Mouse (Mus musculus): Measurements from ENCODE around the gene Sin3a. TPM values are rescaled to one million over a fixed set of nuclear protein-coding genes. Genes with fewer than 3 reads are reported as not detected.

Sin3a gene
- 23.4 and 40.8 TPM in 2 replicates for polyA plus RNA-seq (2014; fragmentation: Nextera tagmentation; extraction: Ambion mirVana)

DNA sequence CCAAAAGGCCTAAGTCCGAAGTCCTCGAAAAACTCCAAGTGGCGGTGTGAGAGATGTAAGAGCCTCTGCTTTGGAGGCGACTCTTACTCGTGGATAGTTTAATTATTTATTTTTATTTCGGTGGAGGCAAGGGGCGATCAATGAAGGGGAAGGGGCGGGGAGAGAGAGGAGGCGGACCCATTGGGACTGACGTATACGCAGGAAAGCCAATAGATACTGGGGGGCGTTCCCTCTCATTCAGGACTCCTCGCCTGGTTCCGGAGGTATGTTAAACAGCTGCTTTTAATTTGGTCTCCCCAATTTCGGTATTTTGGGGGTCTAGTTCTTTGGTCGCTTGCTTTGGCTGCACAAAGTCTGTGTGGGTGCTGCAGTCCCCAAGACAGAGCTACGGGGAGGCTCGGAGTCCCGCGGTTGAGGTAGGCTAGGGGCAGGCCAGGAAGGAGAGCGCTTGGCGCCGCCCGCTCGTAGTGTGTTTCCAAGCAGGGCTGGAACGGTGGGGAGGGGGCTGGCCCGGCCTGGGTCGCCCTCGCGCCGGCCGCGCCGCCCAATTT is at the start of gene Sin3a:
Sin3a (plus strand) TSS at position 240 of the 551 bp plus-strand sequence.
- H3K27ac ChIP-seq (replicated peaks; ENCODE audit: low read depth, low read length) = peak within 1 kb of the TSS; percentile 94
- H3K9me3 ChIP-seq (ENCODE audit: control insufficient read depth, low read length) = no peaks in the 10 kb centered on the region
- under 1% methylated on average over 34 of the region's 34 CpGs for WGBS
- peaks cover 16% of the 10 kb centered on the region for H3K4me1 ChIP-seq (ENCODE audit: control insufficient read depth, insufficient read depth, low read length)
- DNase-seq (peak; percentile 89), ATAC-seq (ENCODE audit: low FRiP score, low TSS enrichment) (no peak)
- H3K36me3 ChIP-seq (ENCODE audit: control insufficient read depth, insufficient read depth, low read length) = no peaks in the 10 kb centered on the region
- H3K27me3 ChIP-seq (ENCODE audit: control insufficient read depth, insufficient read depth, low read length) = no peaks in the 10 kb centered on the region
- peak within 1 kb of the TSS; percentile 84 for H3K4me2 ChIP-seq (ENCODE audit: low read length)
- H3K4me3 ChIP-seq (replicated peaks; ENCODE audit: low read depth, low read length) = peak within 1 kb of the TSS; percentile 98
- peak within 1 kb of the TSS; percentile 64 for H3K9ac ChIP-seq (replicated peaks; ENCODE audit: low read length)

DNA sequence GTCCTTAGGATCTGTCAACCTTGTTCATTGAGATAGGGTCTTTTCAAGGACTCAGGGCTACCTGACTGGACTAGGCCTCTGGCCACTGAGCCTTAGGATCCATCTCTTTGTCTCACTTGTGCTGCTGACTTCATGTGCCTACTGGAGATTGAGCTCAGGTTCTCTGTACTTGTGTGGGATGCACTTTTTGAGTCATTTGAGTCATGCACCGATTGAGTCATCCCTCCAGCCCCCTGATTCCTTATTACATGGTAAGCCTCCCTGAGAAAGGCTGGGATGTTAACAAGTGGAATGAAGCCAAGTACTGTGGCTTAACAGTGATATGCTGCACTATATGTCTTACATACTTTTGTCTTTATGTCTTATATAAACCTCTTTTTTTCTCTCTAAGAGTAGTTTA is 40.1 kb upstream of the Sin3a start:
- H3K27ac ChIP-seq (replicated peaks; ENCODE audit: low read depth, low read length) = no peak overlapping the region
- peaks cover 56% of the 10 kb centered on the region for H3K36me3 ChIP-seq (ENCODE audit: control insufficient read depth, insufficient read depth, low read length)
- no peak overlapping the region for H3K4me3 ChIP-seq (replicated peaks; ENCODE audit: low read depth, low read length)
- no peak overlapping the region for H3K4me2 ChIP-seq (ENCODE audit: low read length)
- WGBS = 97% methylated on average over 1 of the region's 1 CpGs
- no peak for DNase-seq
- H3K9me3 ChIP-seq (ENCODE audit: control insufficient read depth, low read length) = no peaks in the 10 kb centered on the region
- ATAC-seq (ENCODE audit: low FRiP score, low TSS enrichment) = no peak
- no peaks in the 10 kb centered on the region for H3K27me3 ChIP-seq (ENCODE audit: control insufficient read depth, insufficient read depth, low read length)
- no peaks in the 10 kb centered on the region for H3K4me1 ChIP-seq (ENCODE audit: control insufficient read depth, insufficient read depth, low read length)
- H3K9ac ChIP-seq (replicated peaks; ENCODE audit: low read length) = no peak overlapping the region

DNA sequence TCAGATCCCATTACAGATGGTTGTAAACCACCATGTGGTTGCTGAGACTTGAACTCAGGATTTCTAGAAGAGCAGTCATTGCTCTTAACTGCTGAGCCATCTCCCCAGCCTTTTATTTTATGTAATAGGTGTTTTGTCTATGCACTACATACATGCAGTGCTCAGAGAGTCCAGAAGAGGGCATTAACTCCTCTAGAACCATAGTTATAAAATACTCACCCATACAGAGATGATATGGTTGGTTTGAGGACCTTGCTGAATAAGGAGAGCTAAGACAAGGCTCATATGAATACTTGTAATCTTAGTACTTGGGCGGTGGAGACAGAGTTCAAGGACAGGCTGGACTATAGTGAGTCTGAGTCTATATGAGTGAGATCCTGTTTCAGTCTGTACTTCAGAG is 15.6 kb upstream of the Sin3a start:
- H3K9ac ChIP-seq (replicated peaks; ENCODE audit: low read length) = no peak overlapping the region
- H3K27ac ChIP-seq (replicated peaks; ENCODE audit: low read depth, low read length) = no peak overlapping the region
- 94% methylated on average over 1 of the region's 1 CpGs for WGBS
- DNase-seq (peak; percentile 72), ATAC-seq (ENCODE audit: low FRiP score, low TSS enrichment) (no peak)
- no peak overlapping the region for H3K4me2 ChIP-seq (ENCODE audit: low read length)
- H3K4me1 ChIP-seq (ENCODE audit: control insufficient read depth, insufficient read depth, low read length) = no peaks in the 10 kb centered on the region
- H3K4me3 ChIP-seq (replicated peaks; ENCODE audit: low read depth, low read length) = no peak overlapping the region
- no peaks in the 10 kb centered on the region for H3K9me3 ChIP-seq (ENCODE audit: control insufficient read depth, low read length)
- H3K36me3 ChIP-seq (ENCODE audit: control insufficient read depth, insufficient read depth, low read length) = peaks cover 56% of the 10 kb centered on the region
- no peaks in the 10 kb centered on the region for H3K27me3 ChIP-seq (ENCODE audit: control insufficient read depth, insufficient read depth, low read length)

DNA sequence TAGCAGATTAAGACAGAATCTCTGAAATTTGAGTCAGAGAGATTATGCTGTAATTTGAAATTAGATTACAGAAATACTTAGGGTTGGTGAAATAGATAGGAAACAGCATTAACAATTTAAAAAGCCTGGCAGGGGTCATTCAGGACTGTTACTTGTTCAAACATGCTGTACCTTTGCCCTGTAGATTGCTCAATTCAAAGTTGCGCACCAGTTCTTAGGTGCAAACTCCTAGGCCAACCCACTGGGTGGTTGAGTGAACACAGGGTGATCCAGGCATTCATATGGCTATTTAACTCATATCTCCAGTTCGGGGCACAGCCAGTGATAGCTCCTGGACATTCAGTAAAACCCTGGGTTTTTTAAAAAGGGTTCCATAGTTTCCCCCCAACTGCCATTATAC is 7.7 kb upstream of the Sin3a start:
- Histone ChIP-seq H3K4me2 (ENCODE audit: low read length) (no peak overlapping the region), H3K9me3 (ENCODE audit: control insufficient read depth, low read length) (no peaks in the 10 kb centered on the region), H3K27ac (replicated peaks; ENCODE audit: low read depth, low read length) (no peak overlapping the region), H3K9ac (replicated peaks; ENCODE audit: low read length) (no peak overlapping the region), H3K4me3 (replicated peaks; ENCODE audit: low read depth, low read length) (no peak overlapping the region), H3K36me3 (ENCODE audit: control insufficient read depth, insufficient read depth, low read length) (peaks cover 31% of the 10 kb centered on the region), H3K27me3 (ENCODE audit: control insufficient read depth, insufficient read depth, low read length) (no peaks in the 10 kb centered on the region), H3K4me1 (ENCODE audit: control insufficient read depth, insufficient read depth, low read length) (no peaks in the 10 kb centered on the region)
- no peak for ATAC-seq (ENCODE audit: low FRiP score, low TSS enrichment)
- WGBS = 98% methylated on average over 2 of the region's 2 CpGs
- no peak for DNase-seq

DNA sequence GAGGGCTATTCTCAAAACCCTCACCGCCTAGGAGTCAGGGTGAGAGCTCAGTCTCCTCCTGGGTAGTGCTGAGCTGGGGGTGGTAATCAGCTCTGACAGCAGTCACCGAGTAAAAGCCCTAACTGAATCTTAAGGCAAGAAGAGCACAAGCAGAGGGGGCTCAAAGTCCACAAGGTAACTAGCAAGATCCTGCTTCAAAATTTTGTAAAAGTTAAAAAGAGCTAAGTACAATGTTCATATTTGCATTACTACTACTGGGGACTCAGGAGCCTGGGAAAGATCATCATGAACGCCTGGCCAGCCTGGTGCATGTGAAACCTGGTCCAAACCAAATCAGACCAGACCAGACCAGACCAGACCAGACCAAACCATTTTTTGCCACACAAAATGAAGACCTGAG is 3.6 kb upstream of the Sin3a start:
- DNase-seq (no peak), ATAC-seq (ENCODE audit: low FRiP score, low TSS enrichment) (no peak)
- H3K9me3 ChIP-seq (ENCODE audit: control insufficient read depth, low read length) = no peaks in the 10 kb centered on the region
- no peak overlapping the region for H3K4me2 ChIP-seq (ENCODE audit: low read length)
- no peaks in the 10 kb centered on the region for H3K4me1 ChIP-seq (ENCODE audit: control insufficient read depth, insufficient read depth, low read length)
- H3K27me3 ChIP-seq (ENCODE audit: control insufficient read depth, insufficient read depth, low read length) = no peaks in the 10 kb centered on the region
- no peak overlapping the region for H3K9ac ChIP-seq (replicated peaks; ENCODE audit: low read length)
- H3K36me3 ChIP-seq (ENCODE audit: control insufficient read depth, insufficient read depth, low read length) = peaks cover 6% of the 10 kb centered on the region; the same call in 1 of the 2 replicates
- WGBS = 70% methylated on average over 3 of the region's 3 CpGs
- H3K4me3 ChIP-seq (replicated peaks; ENCODE audit: low read depth, low read length) = no peak overlapping the region
- H3K27ac ChIP-seq (replicated peaks; ENCODE audit: low read depth, low read length) = no peak overlapping the region

DNA sequence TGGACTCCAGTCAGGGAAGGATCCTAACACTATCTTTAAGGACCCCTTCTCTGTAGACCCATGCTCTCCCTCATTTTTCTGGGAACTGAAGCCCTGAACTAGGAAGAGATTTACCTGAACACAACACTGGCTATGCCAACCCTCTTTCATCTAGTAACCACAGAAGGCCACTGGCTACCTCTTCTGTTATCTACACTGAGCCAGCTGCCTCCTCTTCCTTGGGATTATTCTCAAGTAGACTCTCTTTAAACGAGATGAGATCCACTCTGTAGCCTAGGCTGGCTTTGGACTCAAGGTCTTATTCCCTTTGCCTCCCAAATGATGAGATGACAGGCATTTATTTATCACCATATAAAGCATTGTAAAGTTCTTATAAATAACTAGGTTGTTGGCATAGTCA is 1.6 kb upstream of the Sin3a start:
- H3K4me1 ChIP-seq (ENCODE audit: control insufficient read depth, insufficient read depth, low read length) = peaks cover 16% of the 10 kb centered on the region
- no peaks in the 10 kb centered on the region for H3K27me3 ChIP-seq (ENCODE audit: control insufficient read depth, insufficient read depth, low read length)
- H3K4me2 ChIP-seq (ENCODE audit: low read length) = no peak overlapping the region
- peaks cover 2% of the 10 kb centered on the region; the same call in 1 of the 2 replicates for H3K36me3 ChIP-seq (ENCODE audit: control insufficient read depth, insufficient read depth, low read length)
- DNase-seq = no peak
- no peak overlapping the region for H3K27ac ChIP-seq (replicated peaks; ENCODE audit: low read depth, low read length)
- WGBS = 56% methylated on average over 1 of the region's 1 CpGs
- no peak for ATAC-seq (ENCODE audit: low FRiP score, low TSS enrichment)
- no peak overlapping the region for H3K9ac ChIP-seq (replicated peaks; ENCODE audit: low read length)
- no peak overlapping the region for H3K4me3 ChIP-seq (replicated peaks; ENCODE audit: low read depth, low read length)
- no peaks in the 10 kb centered on the region for H3K9me3 ChIP-seq (ENCODE audit: control insufficient read depth, low read length)

DNA sequence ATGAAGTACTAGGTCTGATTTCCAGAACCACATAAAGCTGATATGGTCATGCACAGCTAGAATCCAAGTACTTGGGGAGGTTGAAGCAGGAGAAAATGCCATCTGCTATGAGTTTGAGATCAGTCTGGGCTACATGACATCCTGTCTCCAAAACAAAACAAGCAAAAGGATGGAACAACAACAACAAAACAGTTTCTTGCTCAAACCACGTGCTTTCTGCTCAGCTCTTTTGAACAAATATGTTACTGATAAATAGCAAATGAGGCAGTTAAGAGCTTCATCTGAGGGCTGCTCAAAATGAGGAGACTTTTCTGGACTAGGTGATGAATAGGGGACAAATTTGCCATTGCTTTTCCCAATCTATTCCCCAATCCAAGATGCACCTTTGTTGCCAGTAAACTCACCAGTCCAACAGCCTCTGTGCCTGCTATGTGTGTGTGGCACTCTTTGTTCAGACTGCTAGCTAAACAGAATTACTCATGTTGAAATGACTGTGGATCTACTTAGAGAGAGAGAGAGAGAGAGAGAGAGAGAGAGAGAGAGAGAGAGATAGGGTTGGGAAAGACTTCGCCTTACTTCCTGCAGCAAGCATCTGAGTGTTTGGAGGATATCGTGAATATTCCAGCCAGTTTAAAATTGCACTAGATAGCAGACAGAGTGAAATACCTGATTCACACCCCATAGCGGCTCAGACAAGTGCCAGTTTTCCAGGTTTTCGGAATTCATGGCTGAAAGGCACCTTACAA is 867 bp upstream of the Sin3a start:
- Histone ChIP-seq H3K9ac (replicated peaks; ENCODE audit: low read length) (peak overlapping the region; percentile 7; the same call in 1 of the 2 replicates), H3K4me3 (replicated peaks; ENCODE audit: low read depth, low read length) (peak overlapping the region; percentile 98), H3K27ac (replicated peaks; ENCODE audit: low read depth, low read length) (0 out of 2 replicates have a peak overlapping the region, but pooled peaks have one; percentile 94), H3K4me1 (ENCODE audit: control insufficient read depth, insufficient read depth, low read length) (peaks cover 16% of the 10 kb centered on the region), H3K36me3 (ENCODE audit: control insufficient read depth, insufficient read depth, low read length) (no peaks in the 10 kb centered on the region), H3K27me3 (ENCODE audit: control insufficient read depth, insufficient read depth, low read length) (no peaks in the 10 kb centered on the region), H3K9me3 (ENCODE audit: control insufficient read depth, low read length) (no peaks in the 10 kb centered on the region), H3K4me2 (ENCODE audit: low read length) (peak overlapping the region; percentile 84)
- DNase-seq = no peak
- no peak for ATAC-seq (ENCODE audit: low FRiP score, low TSS enrichment)
- WGBS = 27% methylated on average over 5 of the region's 5 CpGs

DNA sequence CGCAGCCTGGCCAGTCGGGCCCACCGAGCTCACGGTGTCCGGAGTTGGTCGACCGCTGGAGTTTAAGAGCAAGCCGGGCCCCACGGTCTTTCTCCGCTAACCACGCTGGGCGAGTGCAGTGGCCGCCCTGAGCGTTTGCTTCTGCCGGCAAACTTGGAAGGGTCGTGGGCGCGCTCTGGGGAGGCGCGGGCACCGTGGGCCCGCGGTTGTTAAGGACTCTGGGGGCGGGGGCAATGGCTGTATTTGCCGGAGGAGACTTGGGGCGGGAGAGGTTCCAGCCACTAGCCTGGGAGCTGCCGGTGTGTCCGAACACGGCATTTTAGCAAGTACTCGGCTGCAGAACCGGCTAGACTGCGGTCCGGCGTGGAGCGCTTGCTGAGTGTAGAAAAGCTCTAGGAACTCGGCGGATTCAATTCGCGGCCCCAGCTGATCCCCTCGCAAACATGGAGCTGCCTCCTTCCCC is 717 bp downstream of the Sin3a start:
- peak overlapping the region; percentile 98 for H3K4me3 ChIP-seq (replicated peaks; ENCODE audit: low read depth, low read length)
- peak overlapping the region; percentile 94 for H3K27ac ChIP-seq (replicated peaks; ENCODE audit: low read depth, low read length)
- H3K4me2 ChIP-seq (ENCODE audit: low read length) = peak overlapping the region; percentile 84
- H3K4me1 ChIP-seq (ENCODE audit: control insufficient read depth, insufficient read depth, low read length) = peaks cover 16% of the 10 kb centered on the region
- peak overlapping the region; percentile 64 for H3K9ac ChIP-seq (replicated peaks; ENCODE audit: low read length)
- no peaks in the 10 kb centered on the region for H3K9me3 ChIP-seq (ENCODE audit: control insufficient read depth, low read length)
- H3K27me3 ChIP-seq (ENCODE audit: control insufficient read depth, insufficient read depth, low read length) = no peaks in the 10 kb centered on the region
- ATAC-seq (ENCODE audit: low FRiP score, low TSS enrichment) (no peak), DNase-seq (no peak)
- no peaks in the 10 kb centered on the region for H3K36me3 ChIP-seq (ENCODE audit: control insufficient read depth, insufficient read depth, low read length)
- 0% methylated on average over 40 of the region's 40 CpGs for WGBS
